Mouse (Mus musculus) stomach, embryonic 16.5 days (tissue): ENCODE measurements around the gene Edc3. TPM values are rescaled to one million over a fixed set of nuclear protein-coding genes. Genes with fewer than 3 reads are reported as not detected.
A peak's percentile ranks its signal among the peaks of the same experiment; 100 is the strongest.

Source experiments
- ATAC-seq: fragments of 200-750 bp; cut with Nextera tagmentation; 2 replicates; pipeline ENCODE4 v1.8.0; 2017; ENCODE audit warnings: moderate number of reproducible peaks, moderate TSS enrichment; ENCODE audit not compliant: insufficient read depth, low FRiP score
- H3K27ac ChIP-seq: fragments of 300-500 bp; sonication (generic); 2 replicates; pipeline ENCODE4 v1.5.1; 2014; ENCODE audit warnings: low read length
- H3K27me3 ChIP-seq: fragments of 300-500 bp; sonication (generic); 2 replicates; pipeline ENCODE4 v1.6.1; 2014; ENCODE audit warnings: low read length, control low read depth, mixed read lengths; ENCODE audit not compliant: control insufficient read depth, insufficient read depth
- H3K36me3 ChIP-seq: fragments of 300-500 bp; sonication (generic); 2 replicates; pipeline ENCODE4 v1.6.1; 2014; ENCODE audit warnings: low read length; ENCODE audit not compliant: control insufficient read depth, insufficient read depth
- H3K4me1 ChIP-seq: fragments of 300-500 bp; sonication (generic); 2 replicates; pipeline ENCODE4 v1.6.1; 2014; ENCODE audit warnings: low read length, control low read depth, mixed read lengths; ENCODE audit not compliant: control insufficient read depth, insufficient read depth
- H3K4me2 ChIP-seq: fragments of 300-500 bp; sonication (generic); 2 replicates; pipeline ENCODE4 v1.6.1; 2014; ENCODE audit warnings: low read depth, low read length, mixed read lengths
- H3K4me3 ChIP-seq: fragments of 300-500 bp; sonication (generic); replicated peaks from 2 replicates; pipeline ENCODE4 v1.5.1; 2014; ENCODE audit warnings: mild to moderate bottlenecking, low read length
- H3K9ac ChIP-seq: fragments of 300-500 bp; sonication (generic); 2 replicates; pipeline ENCODE4 v1.6.1; 2014; ENCODE audit warnings: low read length
- H3K9me3 ChIP-seq: fragments of 300-500 bp; sonication (generic); replicated peaks from 2 replicates; pipeline ENCODE4 v1.6.1; 2016; ENCODE audit warnings: low read length, control low read depth; ENCODE audit not compliant: control insufficient read depth
- WGBS: fragments of 180-500 bp; shearing (Covaris S2); extraction: QIAGEN DNeasy Blood & Tissue Kit; methylation state at CpG from one replicate; pipeline ENCODE4 v1.1.7; 2014; 5-methylcytosine and 5-hydroxymethylcytosine counted together
- polyA plus RNA-seq: library from polyadenylated mRNA; unstranded; fragments of >200 nt; fragmentation: Nextera tagmentation; extraction: Ambion mirVana; gene quantifications from 2 replicates; pipeline ENCODE4 v1.2.1, GENCODE M21; 2015

Gene Edc3
- polyA plus RNA-seq: 28.6 and 32.9 TPM in 2 replicates

GRCm38 (mm10) chr9:57708068-57708719 is at the start of gene Edc3:
Edc3 (plus strand) TSS chr9:57708540.
- Histone ChIP-seq H3K4me2 (peak within 1 kb of the TSS; percentile 79), H3K27ac (peak within 1 kb of the TSS; percentile 89), H3K9me3 (peaks cover 7% of the 10 kb centered on the region; the same call in 1 of the 2 replicates), H3K9ac (peak within 1 kb of the TSS; percentile 93), H3K4me1 (peaks cover 8% of the 10 kb centered on the region), H3K36me3 (0 out of 2 replicates have a peak, but pooled peaks cover 3% of the 10 kb centered on the region), H3K4me3 (peak within 1 kb of the TSS; percentile 94), H3K27me3 (no peaks in the 10 kb centered on the region)
- WGBS: 0% methylated on average over 23 of the region's 23 CpGs
- peak; percentile 95 for ATAC-seq

GRCm38 (mm10) chr9:57658970-57659369 is 49.4 kb upstream of the Edc3 start:
- H3K4me2 ChIP-seq: no peak overlapping the region
- H3K9ac ChIP-seq: no peak overlapping the region
- no peak for ATAC-seq
- WGBS: 83% methylated on average over 4 of the region's 4 CpGs
- H3K27me3 ChIP-seq: no peaks in the 10 kb centered on the region
- no peak overlapping the region for H3K27ac ChIP-seq
- H3K4me1 ChIP-seq: 0 out of 2 replicates have a peak, but pooled peaks cover 3% of the 10 kb centered on the region
- H3K9me3 ChIP-seq: no peaks in the 10 kb centered on the region
- H3K4me3 ChIP-seq: no peak overlapping the region
- no peaks in the 10 kb centered on the region for H3K36me3 ChIP-seq

- 0 out of 2 replicates have a peak, but pooled peaks cover 3% of the 10 kb centered on the region for H3K4me1 ChIP-seq
- no peak overlapping the region for H3K4me2 ChIP-seq
- H3K27ac ChIP-seq: no peak overlapping the region
- H3K4me3 ChIP-seq: no peak overlapping the region
- H3K27me3 ChIP-seq: no peaks in the 10 kb centered on the region
- no peak overlapping the region for H3K9ac ChIP-seq
- no peaks in the 10 kb centered on the region for H3K36me3 ChIP-seq
- H3K9me3 ChIP-seq: no peaks in the 10 kb centered on the region
- ATAC-seq: peak; percentile 66; the same call in 1 of the 2 replicates
- WGBS: 13% methylated on average over 4 of the region's 4 CpGs
These were observed 48.6 kb upstream of the Edc3 start for GRCm38 (mm10) chr9:57659774-57660173.

- Histone ChIP-seq H3K27ac (no peak overlapping the region), H3K9me3 (no peaks in the 10 kb centered on the region), H3K4me3 (no peak overlapping the region), H3K27me3 (no peaks in the 10 kb centered on the region), H3K4me2 (no peak overlapping the region), H3K9ac (no peak overlapping the region), H3K36me3 (no peaks in the 10 kb centered on the region), H3K4me1 (0 out of 2 replicates have a peak, but pooled peaks cover 3% of the 10 kb centered on the region)
- 51% methylated on average over 6 of the region's 6 CpGs for WGBS
- no peak for ATAC-seq
These were observed 47.8 kb upstream of the Edc3 start for GRCm38 (mm10) chr9:57660501-57660900.

DNA sequence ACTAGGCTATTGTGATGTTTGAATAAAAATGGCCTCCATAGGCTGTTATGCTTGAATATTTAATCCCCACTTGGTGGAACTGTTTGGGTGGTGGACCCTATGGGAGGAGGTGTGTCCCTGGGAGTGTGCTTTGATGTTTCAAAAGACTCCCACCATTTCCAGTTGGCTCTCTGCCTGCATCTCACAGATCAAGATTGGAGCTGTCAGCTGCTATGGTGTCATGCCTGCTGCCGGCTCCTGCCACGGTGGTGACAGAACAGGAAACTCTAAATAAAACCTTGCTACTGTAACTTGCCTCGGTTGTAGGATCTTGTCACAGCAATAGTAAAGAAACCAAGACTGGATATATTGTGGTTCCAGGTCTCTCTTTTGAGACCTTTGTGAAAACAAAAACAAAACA is 46.8 kb upstream of the Edc3 start:
- H3K4me1 ChIP-seq: no peaks in the 10 kb centered on the region
- H3K36me3 ChIP-seq: no peaks in the 10 kb centered on the region
- 65% methylated on average over 3 of the region's 3 CpGs for WGBS
- no peaks in the 10 kb centered on the region for H3K9me3 ChIP-seq
- no peak for ATAC-seq
- no peak overlapping the region for H3K27ac ChIP-seq
- no peak overlapping the region for H3K4me3 ChIP-seq
- no peaks in the 10 kb centered on the region for H3K27me3 ChIP-seq
- H3K4me2 ChIP-seq: no peak overlapping the region
- H3K9ac ChIP-seq: no peak overlapping the region

GRCm38 (mm10) chr9:57664616-57665015 is 43.7 kb upstream of the Edc3 start:
- no peak for ATAC-seq
- Histone ChIP-seq H3K9ac (no peak overlapping the region), H3K27ac (no peak overlapping the region), H3K36me3 (no peaks in the 10 kb centered on the region), H3K27me3 (no peaks in the 10 kb centered on the region), H3K9me3 (no peaks in the 10 kb centered on the region), H3K4me2 (no peak overlapping the region), H3K4me1 (no peaks in the 10 kb centered on the region), H3K4me3 (no peak overlapping the region)
- 44% methylated on average over 7 of the region's 7 CpGs for WGBS

DNA sequence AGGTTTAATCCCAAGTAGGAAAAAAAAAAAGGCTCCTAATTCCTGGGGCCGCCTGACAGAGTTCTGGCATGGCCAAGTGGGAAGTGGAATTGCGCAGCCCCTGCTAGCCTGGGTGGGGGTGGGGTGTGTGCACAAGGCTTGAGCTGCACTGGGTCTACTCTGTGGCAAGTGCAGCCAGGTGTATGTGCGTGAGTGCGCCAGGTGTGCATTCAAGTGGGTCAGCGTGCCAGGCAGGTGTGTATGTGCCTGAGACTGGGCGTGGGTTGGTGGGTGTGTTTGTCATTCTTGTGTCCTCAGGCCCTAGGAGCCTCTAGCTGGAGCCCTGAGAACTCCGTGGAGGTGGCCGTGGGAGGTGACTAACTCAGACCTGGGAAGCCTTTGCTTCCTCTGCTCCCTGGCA is 41.8 kb upstream of the Edc3 start:
- no peaks in the 10 kb centered on the region for H3K9me3 ChIP-seq
- no peak overlapping the region for H3K27ac ChIP-seq
- H3K36me3 ChIP-seq: no peaks in the 10 kb centered on the region
- H3K9ac ChIP-seq: no peak overlapping the region
- 70% methylated on average over 8 of the region's 8 CpGs for WGBS
- no peaks in the 10 kb centered on the region for H3K4me1 ChIP-seq
- ATAC-seq: no peak
- no peaks in the 10 kb centered on the region for H3K27me3 ChIP-seq
- no peak overlapping the region for H3K4me3 ChIP-seq
- H3K4me2 ChIP-seq: no peak overlapping the region

GRCm38 (mm10) chr9:57667136-57667535 is 41.2 kb upstream of the Edc3 start:
- no peak for ATAC-seq
- Histone ChIP-seq H3K4me2 (no peak overlapping the region), H3K36me3 (no peaks in the 10 kb centered on the region), H3K27me3 (no peaks in the 10 kb centered on the region), H3K9me3 (no peaks in the 10 kb centered on the region), H3K9ac (no peak overlapping the region), H3K4me3 (no peak overlapping the region), H3K4me1 (no peaks in the 10 kb centered on the region), H3K27ac (no peak overlapping the region)
- WGBS: 61% methylated on average over 3 of the region's 3 CpGs

- Histone ChIP-seq H3K4me3 (no peak overlapping the region), H3K4me1 (no peaks in the 10 kb centered on the region), H3K9me3 (no peaks in the 10 kb centered on the region), H3K4me2 (no peak overlapping the region), H3K27me3 (no peaks in the 10 kb centered on the region), H3K9ac (no peak overlapping the region), H3K27ac (no peak overlapping the region), H3K36me3 (no peaks in the 10 kb centered on the region)
- ATAC-seq: no peak
- 62% methylated on average over 11 of the region's 11 CpGs for WGBS
These were observed 40.5 kb upstream of the Edc3 start for GRCm38 (mm10) chr9:57667817-57668216.
